Mouse (Mus musculus) heart, embryonic 16.5 days (tissue): ENCODE results near the gene Arrdc2. TPM values are rescaled to one million over a fixed set of nuclear protein-coding genes. Genes with fewer than 3 reads are reported as not detected.
"Not testable (repeated sequence)": the region's sequence is repeated elsewhere in the genome, so short reads cannot be mapped to it uniquely, and the experiment has no call there.

Source experiments
- ATAC-seq: fragments of 200-750 bp; cut with Nextera tagmentation; replicated peaks from 2 replicates; pipeline ENCODE4 v1.8.0; 2017; ENCODE audit warnings: moderate number of reproducible peaks; ENCODE audit not compliant: insufficient read depth, low FRiP score; ENCODE audit errors: extremely low read depth
- H3K27ac ChIP-seq: fragments of 300-500 bp; sonication (generic); 2 replicates; pipeline ENCODE4 v1.5.1; 2014; ENCODE audit warnings: mild to moderate bottlenecking, low read length, control low read depth, moderate library complexity
- H3K27me3 ChIP-seq: fragments of 300-500 bp; sonication (generic); 2 replicates; pipeline ENCODE4 v1.6.1; 2014; ENCODE audit warnings: low read length, mixed read lengths; ENCODE audit not compliant: control insufficient read depth, insufficient read depth
- H3K36me3 ChIP-seq: fragments of 300-500 bp; sonication (generic); 2 replicates; pipeline ENCODE4 v1.6.1; 2014; ENCODE audit not compliant: control insufficient read depth, insufficient read depth
- H3K4me1 ChIP-seq: fragments of 300-500 bp; sonication (generic); 2 replicates; pipeline ENCODE4 v1.6.1; 2014; ENCODE audit warnings: low read length, mixed read lengths; ENCODE audit not compliant: control insufficient read depth, insufficient read depth
- H3K4me2 ChIP-seq: fragments of 300-500 bp; sonication (generic); 2 replicates; pipeline ENCODE4 v1.6.1; 2014; ENCODE audit warnings: low read depth, mild to moderate bottlenecking, control low read depth, low read length
- H3K4me3 ChIP-seq: fragments of 300-500 bp; sonication (generic); 2 replicates; pipeline ENCODE4 v1.5.1; 2014; ENCODE audit warnings: mild to moderate bottlenecking, control low read depth, low read length
- H3K9ac ChIP-seq: fragments of 300-500 bp; sonication (generic); 2 replicates; pipeline ENCODE4 v1.6.1; 2014; ENCODE audit warnings: low read length, control low read depth
- H3K9me3 ChIP-seq: fragments of 300-500 bp; sonication (generic); replicated peaks from 2 replicates; pipeline ENCODE4 v1.6.1; 2016; ENCODE audit warnings: low read length; ENCODE audit not compliant: control insufficient read depth
- WGBS: fragments of 180-500 bp; shearing (Covaris S2); extraction: QIAGEN DNeasy Blood & Tissue Kit; methylation state at CpG from one replicate; pipeline ENCODE4 v1.1.7; 2014; 5-methylcytosine and 5-hydroxymethylcytosine counted together
- polyA plus RNA-seq: library from polyadenylated mRNA; unstranded; fragments of >200 nt; fragmentation: Nextera tagmentation; extraction: Ambion mirVana; gene quantifications from 2 replicates; pipeline ENCODE4 v1.2.1, GENCODE M21; 2015

Gene Arrdc2
- polyA plus RNA-seq, 1 experiment from 2014 or later, result 3.7 TPM

- H3K4me3 ChIP-seq, result no peak overlapping the region
- H3K27me3 ChIP-seq, result peaks cover 8% of the 10 kb centered on the region
- 75% methylated on average over 7 of the region's 7 CpGs for WGBS
- H3K4me1 ChIP-seq, result no peaks in the 10 kb centered on the region
- no peak for ATAC-seq
- H3K4me2 ChIP-seq, result no peak overlapping the region
- no peaks in the 10 kb centered on the region for H3K36me3 ChIP-seq
- H3K9ac ChIP-seq, result no peak overlapping the region
- no peak overlapping the region for H3K27ac ChIP-seq
- peaks cover 15% of the 10 kb centered on the region for H3K9me3 ChIP-seq
Observed at GRCm38 (mm10) chr8:70823802-70824201, 15.7 kb downstream of the Arrdc2 start.

- H3K4me1 ChIP-seq, H3K27ac ChIP-seq, H3K27me3 ChIP-seq, H3K4me2 ChIP-seq, H3K36me3 ChIP-seq, H3K9ac ChIP-seq, ATAC-seq, H3K4me3 ChIP-seq: not testable (repeated sequence)
- peaks cover 20% of the 10 kb centered on the region for H3K9me3 ChIP-seq
- WGBS, result 74% methylated on average over 3 of the region's 3 CpGs
Observed at GRCm38 (mm10) chr8:70822594-70822993, 16.9 kb downstream of the Arrdc2 start.

- 36% methylated on average over 11 of the region's 11 CpGs for WGBS
- H3K9me3 ChIP-seq, result peaks cover 19% of the 10 kb centered on the region
- H3K36me3 ChIP-seq, result no peaks in the 10 kb centered on the region
- no peak overlapping the region for H3K27ac ChIP-seq
- H3K4me3 ChIP-seq, result no peak overlapping the region
- no peak overlapping the region for H3K9ac ChIP-seq
- no peaks in the 10 kb centered on the region for H3K4me1 ChIP-seq
- no peak overlapping the region for H3K4me2 ChIP-seq
- peaks cover 11% of the 10 kb centered on the region for H3K27me3 ChIP-seq
- no peak for ATAC-seq
Observed at GRCm38 (mm10) chr8:70821992-70822391, 17.5 kb downstream of the Arrdc2 start.

GRCm38 (mm10) chr8:70821399-70821962 is 18.0 kb downstream of the Arrdc2 start:
- Histone ChIP-seq H3K4me3 (no peak overlapping the region), H3K4me2 (no peak overlapping the region), H3K4me1 (0 out of 2 replicates have a peak, but pooled peaks cover 3% of the 10 kb centered on the region), H3K9me3 (peaks cover 16% of the 10 kb centered on the region), H3K27ac (no peak overlapping the region), H3K27me3 (peaks cover 14% of the 10 kb centered on the region), H3K9ac (no peak overlapping the region), H3K36me3 (no peaks in the 10 kb centered on the region)
- ATAC-seq, result 0 out of 2 replicates have a peak, but pooled peaks have one; percentile 6
- WGBS, result 17% methylated on average over 30 of the region's 30 CpGs

- peaks cover 23% of the 10 kb centered on the region for H3K27me3 ChIP-seq
- 0 out of 2 replicates have a peak, but pooled peaks cover 3% of the 10 kb centered on the region for H3K4me1 ChIP-seq
- ATAC-seq, result peak; percentile 32
- no peak overlapping the region for H3K4me3 ChIP-seq
- H3K9me3 ChIP-seq, result peaks cover 16% of the 10 kb centered on the region
- H3K9ac ChIP-seq, result no peak overlapping the region
- no peaks in the 10 kb centered on the region for H3K36me3 ChIP-seq
- peak overlapping the region; percentile 1; the same call in 1 of the 2 replicates for H3K4me2 ChIP-seq
- H3K27ac ChIP-seq, result no peak overlapping the region
- WGBS, result 8% methylated on average over 31 of the region's 31 CpGs
Observed at GRCm38 (mm10) chr8:70820101-70820935, 19.2 kb downstream of the Arrdc2 start.

- no peak for ATAC-seq
- Histone ChIP-seq H3K4me3 (peak overlapping the region; percentile 16; the same call in 1 of the 2 replicates), H3K36me3 (no peaks in the 10 kb centered on the region), H3K4me1 (0 out of 2 replicates have a peak, but pooled peaks cover 3% of the 10 kb centered on the region), H3K4me2 (peak overlapping the region; percentile 43), H3K27me3 (peaks cover 22% of the 10 kb centered on the region), H3K9me3 (peaks cover 16% of the 10 kb centered on the region), H3K9ac (no peak overlapping the region), H3K27ac (no peak overlapping the region)
- WGBS, result 6% methylated on average over 30 of the region's 30 CpGs
Observed at GRCm38 (mm10) chr8:70816679-70817078, 22.8 kb downstream of the Arrdc2 start.

- H3K27me3 ChIP-seq, result peaks cover 17% of the 10 kb centered on the region
- H3K27ac ChIP-seq, result no peak overlapping the region
- WGBS, result 53% methylated on average over 4 of the region's 4 CpGs
- no peak for ATAC-seq
- no peak overlapping the region for H3K4me3 ChIP-seq
- H3K4me2 ChIP-seq, result no peak overlapping the region
- no peaks in the 10 kb centered on the region; the same call in 1 of the 2 replicates for H3K9me3 ChIP-seq
- no peaks in the 10 kb centered on the region for H3K36me3 ChIP-seq
- H3K9ac ChIP-seq, result no peak overlapping the region
- H3K4me1 ChIP-seq, result 0 out of 2 replicates have a peak, but pooled peaks cover 3% of the 10 kb centered on the region
Observed at GRCm38 (mm10) chr8:70812885-70813284, 26.6 kb downstream of the Arrdc2 start.

GRCm38 (mm10) chr8:70812055-70812454 is 27.5 kb downstream of the Arrdc2 start:
- Histone ChIP-seq H3K4me3 (no peak overlapping the region), H3K27me3 (peaks cover 14% of the 10 kb centered on the region), H3K9me3 (no peaks in the 10 kb centered on the region), H3K4me2 (no peak overlapping the region), H3K4me1 (0 out of 2 replicates have a peak, but pooled peaks cover 3% of the 10 kb centered on the region), H3K27ac (no peak overlapping the region), H3K36me3 (no peaks in the 10 kb centered on the region), H3K9ac (no peak overlapping the region)
- WGBS, result 46% methylated on average over 4 of the region's 4 CpGs
- no peak for ATAC-seq
